Mouse (Mus musculus): ENCODE measurements around the gene Ifna6. TPM values are rescaled to one million over a fixed set of nuclear protein-coding genes. Genes with fewer than 3 reads are reported as not detected.
"Not testable (repeated sequence)": the region's sequence is repeated elsewhere in the genome, so short reads cannot be mapped to it uniquely, and the experiment has no call there.

Ifna6 gene
- not detected for total RNA-seq (2021)
- long read RNA-seq, experiment 1, result 0 reads
- long read RNA-seq, experiment 2, result 0 reads

- not testable (repeated sequence) for DNase-seq (ENCODE audit: low spot score in 2 of 2)
Observed at GRCm38 (mm10) chr4:88827116-88827515, at the start of gene Ifna6. Gene Ifna6 (plus strand): TSS chr4:88827416.

GRCm38 (mm10) chr4:88779550-88779949 lies 47.7 kb upstream of the Ifna6 start, which contains the start of gene Gm13272:
Gene Gm13272 (plus strand): TSS chr4:88779850.
- not testable (repeated sequence) for DNase-seq (ENCODE audit: low spot score in 2 of 2)

GRCm38 (mm10) chr4:88780320-88780719 lies 46.9 kb upstream of the Ifna6 start:
- not testable (repeated sequence) for DNase-seq (ENCODE audit: low spot score in 2 of 2)

- DNase-seq (ENCODE audit: low spot score in 2 of 2), result not testable (repeated sequence)
Observed at GRCm38 (mm10) chr4:88781831-88782230, 45.4 kb upstream of the Ifna6 start, which contains the start of gene Ifnz. Gene Ifnz (plus strand): TSS chr4:88782131.

- DNase-seq (ENCODE audit: low spot score in 2 of 2), result not testable (repeated sequence)
Observed at GRCm38 (mm10) chr4:88782335-88782734, 44.9 kb upstream of the Ifna6 start.

- not testable (repeated sequence) for DNase-seq (ENCODE audit: low spot score in 2 of 2)
Observed at GRCm38 (mm10) chr4:88785409-88785808, 41.8 kb upstream of the Ifna6 start, which contains the start of gene Gm13276. Gene Gm13276 (plus strand): TSS chr4:88785709.

GRCm38 (mm10) chr4:88788402-88788801 lies 38.8 kb upstream of the Ifna6 start, which contains the start of gene Gm13277:
Gene Gm13277 (plus strand): TSS chr4:88788632.
- peak; percentile 48 to 55 for DNase-seq (ENCODE audit: low spot score in 2 of 2)

GRCm38 (mm10) chr4:88791250-88791649 lies 36.0 kb upstream of the Ifna6 start, which contains the start of gene Gm13278:
Gene Gm13278 (plus strand): TSS chr4:88791550.
- DNase-seq (ENCODE audit: low spot score in 2 of 2), result not testable (repeated sequence)

- DNase-seq (ENCODE audit: low spot score in 2 of 2), result peak; percentile 45 to 58
Observed at GRCm38 (mm10) chr4:88793936-88794675, 33.1 kb upstream of the Ifna6 start, which contains the start of gene Gm13275. Gene Gm13275 (plus strand): TSS chr4:88794487.

- DNase-seq (ENCODE audit: low spot score in 2 of 2), result not testable (repeated sequence)
Observed at GRCm38 (mm10) chr4:88797097-88797496, 30.1 kb upstream of the Ifna6 start, which contains the start of gene Gm13279. Gene Gm13279 (plus strand): TSS chr4:88797397.

- not testable (repeated sequence) for DNase-seq (ENCODE audit: low spot score in 2 of 2)
Observed at GRCm38 (mm10) chr4:88799365-88799764, 27.9 kb upstream of the Ifna6 start, which contains the start of gene Gm13285. Gene Gm13285 (plus strand): TSS chr4:88799665.

- DNase-seq (ENCODE audit: low spot score in 2 of 2), result not testable (repeated sequence)
Observed at GRCm38 (mm10) chr4:88802954-88803353, 24.3 kb upstream of the Ifna6 start, which contains the start of gene Gm13287. Gene Gm13287 (plus strand): TSS chr4:88803254.

GRCm38 (mm10) chr4:88805231-88805630 lies 22.0 kb upstream of the Ifna6 start, which contains the start of gene Gm13288:
Gene Gm13288 (plus strand): TSS chr4:88805531.
- DNase-seq (ENCODE audit: low spot score in 2 of 2), result not testable (repeated sequence)

- not testable (repeated sequence) for DNase-seq (ENCODE audit: low spot score in 2 of 2)
Observed at GRCm38 (mm10) chr4:88805761-88806160, 21.5 kb upstream of the Ifna6 start.

- no peak for DNase-seq (ENCODE audit: low spot score in 2 of 2)
Observed at GRCm38 (mm10) chr4:88815928-88816327, 11.3 kb upstream of the Ifna6 start, which contains the start of gene Ifna7. Gene Ifna7 (plus strand): TSS chr4:88816228.

- DNase-seq (ENCODE audit: low spot score in 2 of 2), result no peak
Observed at GRCm38 (mm10) chr4:88819659-88820058, 7.6 kb upstream of the Ifna6 start, which contains the start of gene Ifna11. Gene Ifna11 (plus strand): TSS chr4:88819959.

GRCm38 (mm10) chr4:88822995-88823394 lies 4.2 kb upstream of the Ifna6 start:
- peak; percentile 9 to 23 for DNase-seq (ENCODE audit: low spot score in 2 of 2)

- DNase-seq (ENCODE audit: low spot score in 2 of 2), result peak; percentile 45 to 56
Observed at GRCm38 (mm10) chr4:88830523-88830922, 3.3 kb downstream of the Ifna6 start.

- not testable (repeated sequence) for DNase-seq (ENCODE audit: low spot score in 2 of 2)
Observed at GRCm38 (mm10) chr4:88835225-88835624, 8.0 kb downstream of the Ifna6 start, which contains the start of gene Ifna5. Gene Ifna5 (plus strand): TSS chr4:88835525.

- no peak for DNase-seq (ENCODE audit: low spot score in 2 of 2)
Observed at GRCm38 (mm10) chr4:88838828-88839227, 11.6 kb downstream of the Ifna6 start.

GRCm38 (mm10) chr4:88840058-88840457 lies 12.8 kb downstream of the Ifna6 start:
- no peak for DNase-seq (ENCODE audit: low spot score in 2 of 2)

Measured in left cerebral cortex, adult 18-20 months (tissue).